Mouse (Mus musculus) liver, embryonic 14.5 days (tissue): Measurements from ENCODE around the gene Wdr81.

Source experiments
- CTCF ChIP-seq: IDR thresholded peaks from 2 replicates; pipeline ENCODE4 v1.5.1; 2016; ENCODE audit warnings: antibody characterized with exemption, low read depth, control low read depth
- EP300 ChIP-seq: IDR thresholded peaks from 2 replicates; pipeline ENCODE4 v1.6.1; 2016; ENCODE audit warnings: antibody characterized with exemption, low read depth

DNA sequence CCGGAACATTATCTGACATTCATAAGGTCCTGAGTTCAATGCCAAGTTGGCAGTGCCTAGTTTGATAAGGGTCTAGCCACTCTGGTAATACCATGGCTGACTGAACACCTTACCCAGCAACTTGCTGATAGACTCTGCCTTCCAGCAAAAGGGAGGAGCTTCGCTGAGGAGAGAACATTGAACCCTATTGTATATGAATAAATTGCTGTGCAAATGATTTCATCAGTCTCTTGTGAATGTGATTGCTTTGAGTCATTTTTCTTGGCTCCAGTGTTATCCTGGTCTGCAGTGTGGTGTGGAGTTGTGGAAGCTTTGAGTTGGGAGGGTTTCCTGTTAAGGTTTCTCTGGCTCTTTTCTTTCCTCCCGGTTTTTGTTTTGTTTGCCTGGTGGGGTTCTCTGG, 16.2 kb upstream of the Wdr81 start:
- TF ChIP-seq CTCF, result no peak
- TF ChIP-seq EP300, result no peak
